Mouse (Mus musculus) thymus, postnatal 4 days (tissue): ENCODE results near the gene Olfr847.

ENCODE experiments used
- DNase-seq: peaks from one replicate; pipeline ENCODE4 v3.0.0; 2021

Olfr847 gene

GRCm38 (mm10) chr9:19378569-19378968 is at the start of gene Olfr847:
Olfr847 (minus strand) TSS chr9:19378669.
- DNase-seq = no peak

GRCm38 (mm10) chr9:19363905-19364304 is 14.6 kb downstream of the Olfr847 start, which contains the start of gene Olfr846:
Olfr846 (minus strand) TSS chr9:19364005.
- no peak for DNase-seq

- no peak for DNase-seq
Measured at GRCm38 (mm10) chr9:19336157-19336556, 42.3 kb downstream of the Olfr847 start, which contains the start of gene Olfr845. Olfr845 (plus strand) TSS chr9:19336457.
